Mouse (Mus musculus) liver, postnatal 0 days (tissue): ENCODE data around the gene Pitpnm1.

Experiments
- CTCF ChIP-seq: sonication (generic); IDR thresholded peaks from 2 replicates; pipeline ENCODE4 v1.5.1; 2016; ENCODE audit warnings: antibody characterized with exemption, low read depth
- EP300 ChIP-seq: IDR thresholded peaks from 2 replicates; pipeline ENCODE4 v1.6.1; 2016; ENCODE audit warnings: antibody characterized with exemption, low read depth, mild to moderate bottlenecking

DNA sequence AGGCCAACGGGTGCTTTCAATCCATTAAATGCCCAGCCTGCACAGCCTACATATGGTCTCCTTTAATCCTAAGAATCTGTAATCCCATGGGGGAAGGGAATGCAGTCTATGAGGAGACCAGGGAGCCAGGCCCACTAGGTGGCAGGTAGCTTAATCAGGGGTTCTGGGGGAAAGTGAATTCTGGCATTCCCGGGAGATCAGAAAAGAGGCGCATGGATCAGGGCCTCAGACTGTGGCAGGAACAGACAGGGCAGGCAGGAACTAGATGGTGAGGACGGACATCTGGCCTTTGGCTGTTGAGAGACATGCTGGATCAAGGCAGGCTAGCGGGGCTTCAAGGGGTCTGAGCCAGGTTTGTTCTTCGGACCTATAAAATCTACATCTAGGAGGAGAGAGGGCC, 1.7 kb downstream of the Pitpnm1 start:
- TF ChIP-seq CTCF (no peak), EP300 (no peak)
